Mouse (Mus musculus) lung, postnatal 14 days (tissue): ENCODE results near the gene Arl15.

Experiments
- DNase-seq: peaks from one replicate; pipeline ENCODE4 v3.0.0; 2021

Arl15 gene

GRCm38 (mm10) chr13:113802571-113802970 is 8.3 kb downstream of the Arl15 start:
- no peak for DNase-seq

GRCm38 (mm10) chr13:113811141-113811540 is 16.8 kb downstream of the Arl15 start:
- no peak for DNase-seq

- no peak for DNase-seq
Observed at GRCm38 (mm10) chr13:113811910-113812592, 17.7 kb downstream of the Arl15 start.

GRCm38 (mm10) chr13:113812593-113812975 is 18.3 kb downstream of the Arl15 start:
- no peak for DNase-seq

GRCm38 (mm10) chr13:113814121-113814520 is 19.8 kb downstream of the Arl15 start:
- no peak for DNase-seq

GRCm38 (mm10) chr13:113815697-113816420 is 21.6 kb downstream of the Arl15 start:
- no peak for DNase-seq

- no peak for DNase-seq
Observed at GRCm38 (mm10) chr13:113816421-113816810, 22.1 kb downstream of the Arl15 start.

GRCm38 (mm10) chr13:113819006-113819405 is 24.7 kb downstream of the Arl15 start:
- no peak for DNase-seq

- DNase-seq: no peak
Observed at GRCm38 (mm10) chr13:113820176-113820575, 25.9 kb downstream of the Arl15 start.

GRCm38 (mm10) chr13:113821891-113822290 is 27.6 kb downstream of the Arl15 start:
- DNase-seq: no peak

GRCm38 (mm10) chr13:113824027-113824426 is 29.7 kb downstream of the Arl15 start:
- DNase-seq: no peak

- no peak for DNase-seq
Observed at GRCm38 (mm10) chr13:113828633-113829032, 34.3 kb downstream of the Arl15 start.

GRCm38 (mm10) chr13:113829079-113829478 is 34.8 kb downstream of the Arl15 start:
- DNase-seq: no peak

- no peak for DNase-seq
Observed at GRCm38 (mm10) chr13:113830805-113831204, 36.5 kb downstream of the Arl15 start.

- no peak for DNase-seq
Observed at GRCm38 (mm10) chr13:113832947-113833346, 38.6 kb downstream of the Arl15 start.

GRCm38 (mm10) chr13:113835921-113836320 is 41.6 kb downstream of the Arl15 start:
- DNase-seq: no peak

GRCm38 (mm10) chr13:113838601-113839576 is 44.6 kb downstream of the Arl15 start:
- no peak for DNase-seq

GRCm38 (mm10) chr13:113840421-113840820 is 46.1 kb downstream of the Arl15 start:
- no peak for DNase-seq

GRCm38 (mm10) chr13:113842411-113843309 is 48.4 kb downstream of the Arl15 start:
- DNase-seq: no peak

- no peak for DNase-seq
Observed at GRCm38 (mm10) chr13:113843310-113843649, 49.0 kb downstream of the Arl15 start.

GRCm38 (mm10) chr13:113843901-113844300 is 49.6 kb downstream of the Arl15 start:
- no peak for DNase-seq

GRCm38 (mm10) chr13:113844717-113845116 is 50.4 kb downstream of the Arl15 start:
- no peak for DNase-seq
